Mouse (Mus musculus) erythroblast, adult 5-6 weeks (primary cell): ENCODE results near the gene Dgat2l6. TPM values are rescaled to one million over a fixed set of nuclear protein-coding genes. Genes with fewer than 3 reads are reported as not detected.

Experiments used
- ATAC-seq: replicated peaks from 2 replicates; pipeline ENCODE4 v1.8.0; 2016; ENCODE audit warnings: moderate number of reproducible peaks, mild to moderate bottlenecking, moderate TSS enrichment, inconsistent platforms; ENCODE audit not compliant: poor library complexity, low FRiP score, severe bottlenecking
- total RNA-seq, 2 experiments: library from RNA; stranded (forward) in 1 of 2; stranded (reverse) in 1 of 2; fragments of 150-400 nt in 1 of 2; fragments of 200-764, 138-1000 nt in 1 of 2; gene quantifications; 2 replicates each; pipeline versions ENCODE4 v1.2.3 to v1.2.4; 2015 to 2017; ENCODE audit warnings: low replicate concordance in 2 of 2

Gene Dgat2l6
- total RNA-seq (2015; ENCODE audit: low replicate concordance) (not detected in 2 replicates), total RNA-seq (2017; ENCODE audit: low replicate concordance) (not detected in 2 replicates)

GRCm38 (mm10) chrX:100524471-100524870 lies at the start of gene Dgat2l6:
Gene Dgat2l6 (plus strand): TSS chrX:100524838.
- ATAC-seq = no peak

- ATAC-seq = peak; percentile 62
These were observed 48.9 kb upstream of the Dgat2l6 start for GRCm38 (mm10) chrX:100475569-100476223.

GRCm38 (mm10) chrX:100480317-100480716 lies 44.3 kb upstream of the Dgat2l6 start:
- ATAC-seq = peak; percentile 91

GRCm38 (mm10) chrX:100493500-100494067 lies 31.1 kb upstream of the Dgat2l6 start:
- no peak for ATAC-seq

GRCm38 (mm10) chrX:100494068-100494978 lies 30.3 kb upstream of the Dgat2l6 start, which contains the start of gene Igbp1:
Gene Igbp1 (plus strand): TSS chrX:100494291.
- peak; percentile 86 for ATAC-seq

- no peak for ATAC-seq
These were observed 20.3 kb upstream of the Dgat2l6 start for GRCm38 (mm10) chrX:100504175-100504851.

GRCm38 (mm10) chrX:100508164-100508563 lies 16.5 kb upstream of the Dgat2l6 start:
- ATAC-seq = no peak

GRCm38 (mm10) chrX:100509921-100510320 lies 14.7 kb upstream of the Dgat2l6 start:
- ATAC-seq = no peak

- ATAC-seq = no peak
These were observed 8.0 kb upstream of the Dgat2l6 start for GRCm38 (mm10) chrX:100516683-100517082.

GRCm38 (mm10) chrX:100517626-100518025 lies 7.0 kb upstream of the Dgat2l6 start:
- no peak for ATAC-seq

- ATAC-seq = no peak
These were observed 6.1 kb upstream of the Dgat2l6 start for GRCm38 (mm10) chrX:100518532-100518931.

GRCm38 (mm10) chrX:100556026-100556425 lies 31.4 kb downstream of the Dgat2l6 start:
- no peak for ATAC-seq

GRCm38 (mm10) chrX:100565696-100566095 lies 41.1 kb downstream of the Dgat2l6 start:
- ATAC-seq = no peak

- no peak for ATAC-seq
These were observed 47.3 kb downstream of the Dgat2l6 start, which contains the start of gene Awat1 for GRCm38 (mm10) chrX:100571951-100572350. Gene Awat1 (plus strand): TSS chrX:100572251.

- no peak for ATAC-seq
These were observed 70.2 kb downstream of the Dgat2l6 start, which contains the start of gene P2ry4 for GRCm38 (mm10) chrX:100594791-100595190. Gene P2ry4 (minus strand): TSS chrX:100594869.

Other genes with a start within 250 kb of the Dgat2l6 start
- gene Otud6a, start 95.8 kb upstream of the Dgat2l6 start, total RNA-seq (2015; ENCODE audit: low replicate concordance) = not detected in 2 replicates
- gene Otud6a, start 95.8 kb upstream of the Dgat2l6 start, total RNA-seq (2017; ENCODE audit: low replicate concordance) = not detected in 2 replicates
- gene Awat2, start 82.1 kb upstream of the Dgat2l6 start, total RNA-seq (2015; ENCODE audit: low replicate concordance) = not detected in 2 replicates
- not detected in 2 replicates for gene Awat2, start 82.1 kb upstream of the Dgat2l6 start, total RNA-seq (2017; ENCODE audit: low replicate concordance)
- 15.7 and 22.1 TPM in 2 replicates for gene Igbp1, start 30.5 kb upstream of the Dgat2l6 start, total RNA-seq (2015; ENCODE audit: low replicate concordance)
- gene Igbp1, start 30.5 kb upstream of the Dgat2l6 start, total RNA-seq (2017; ENCODE audit: low replicate concordance) = 18.7 and 19.2 TPM in 2 replicates
- gene Awat1, start 47.4 kb downstream of the Dgat2l6 start, total RNA-seq (2015; ENCODE audit: low replicate concordance) = not detected in 2 replicates
- not detected in 2 replicates for gene Awat1, start 47.4 kb downstream of the Dgat2l6 start, total RNA-seq (2017; ENCODE audit: low replicate concordance)
- gene P2ry4, start 70.0 kb downstream of the Dgat2l6 start, total RNA-seq (2015; ENCODE audit: low replicate concordance) = not detected in 2 replicates
- 0.14 TPM in 1 of 2 replicates, not detected in the other for gene P2ry4, start 70.0 kb downstream of the Dgat2l6 start, total RNA-seq (2017; ENCODE audit: low replicate concordance)
- gene Arr3, start 80.7 kb downstream of the Dgat2l6 start, total RNA-seq (2015; ENCODE audit: low replicate concordance) = not detected in 2 replicates
- not detected in 2 replicates for gene Arr3, start 80.7 kb downstream of the Dgat2l6 start, total RNA-seq (2017; ENCODE audit: low replicate concordance)
- 17.3 and 25.9 TPM in 2 replicates for gene Kif4, start 100.9 kb downstream of the Dgat2l6 start, total RNA-seq (2015; ENCODE audit: low replicate concordance)
- 32.5 and 45.0 TPM in 2 replicates for gene Kif4, start 100.9 kb downstream of the Dgat2l6 start, total RNA-seq (2017; ENCODE audit: low replicate concordance)
- 31.6 and 33.2 TPM in 2 replicates for gene Pdzd11, start 101.7 kb downstream of the Dgat2l6 start, total RNA-seq (2015; ENCODE audit: low replicate concordance)
- 7.6 and 10.2 TPM in 2 replicates for gene Pdzd11, start 101.7 kb downstream of the Dgat2l6 start, total RNA-seq (2017; ENCODE audit: low replicate concordance)
- gene Gdpd2, start 205.0 kb downstream of the Dgat2l6 start, total RNA-seq (2015; ENCODE audit: low replicate concordance) = not detected in 2 replicates
- gene Gdpd2, start 205.0 kb downstream of the Dgat2l6 start, total RNA-seq (2017; ENCODE audit: low replicate concordance) = 4.2 TPM in 1 of 2 replicates, not detected in the other
- 0.84 TPM in 1 of 2 replicates, not detected in the other for gene Dlg3, start 242.9 kb downstream of the Dgat2l6 start, total RNA-seq (2015; ENCODE audit: low replicate concordance)
- gene Dlg3, start 242.9 kb downstream of the Dgat2l6 start, total RNA-seq (2017; ENCODE audit: low replicate concordance) = 0.34 and 1.4 TPM in 2 replicates